Mouse (Mus musculus): ENCODE results near the gene Cenpx.

DNA sequence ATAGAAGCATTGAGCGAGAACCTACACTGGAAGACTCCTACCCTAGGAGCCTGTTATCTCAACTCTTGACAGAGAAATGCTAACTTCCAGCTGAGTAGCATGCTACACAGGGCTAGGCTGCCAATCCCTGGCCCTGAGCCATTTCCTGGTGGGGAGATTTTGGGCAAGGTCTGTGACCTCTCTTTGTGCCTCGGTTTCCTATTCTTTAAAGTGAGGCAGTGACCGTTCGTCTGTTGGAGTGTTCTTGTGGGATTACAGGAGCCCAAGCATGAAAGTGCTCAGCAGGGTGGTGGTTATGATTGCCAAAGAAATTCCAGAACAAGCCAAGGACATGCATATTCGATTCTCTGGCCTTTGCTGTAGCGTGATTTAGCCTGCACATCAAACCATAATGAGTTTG lies 50.8 kb downstream of the Cenpx start:
- no peak for TF ChIP-seq GATA1 (IDR thresholded peaks at IDR 0.05; ENCODE audit: borderline replicate concordance, low read length)
- no peak for TF ChIP-seq FLI1 (IDR thresholded peaks at IDR 0.05; ENCODE audit: low read length)

Data from megakaryocyte, embryonic 14.5 days (primary cell).